Mouse (Mus musculus) lung, postnatal 10 days (tissue): ENCODE results near the gene Zfp286.

Source experiments
- DNase-seq: peaks from one replicate; pipeline ENCODE4 v3.0.0; 2021

Zfp286 gene

DNA sequence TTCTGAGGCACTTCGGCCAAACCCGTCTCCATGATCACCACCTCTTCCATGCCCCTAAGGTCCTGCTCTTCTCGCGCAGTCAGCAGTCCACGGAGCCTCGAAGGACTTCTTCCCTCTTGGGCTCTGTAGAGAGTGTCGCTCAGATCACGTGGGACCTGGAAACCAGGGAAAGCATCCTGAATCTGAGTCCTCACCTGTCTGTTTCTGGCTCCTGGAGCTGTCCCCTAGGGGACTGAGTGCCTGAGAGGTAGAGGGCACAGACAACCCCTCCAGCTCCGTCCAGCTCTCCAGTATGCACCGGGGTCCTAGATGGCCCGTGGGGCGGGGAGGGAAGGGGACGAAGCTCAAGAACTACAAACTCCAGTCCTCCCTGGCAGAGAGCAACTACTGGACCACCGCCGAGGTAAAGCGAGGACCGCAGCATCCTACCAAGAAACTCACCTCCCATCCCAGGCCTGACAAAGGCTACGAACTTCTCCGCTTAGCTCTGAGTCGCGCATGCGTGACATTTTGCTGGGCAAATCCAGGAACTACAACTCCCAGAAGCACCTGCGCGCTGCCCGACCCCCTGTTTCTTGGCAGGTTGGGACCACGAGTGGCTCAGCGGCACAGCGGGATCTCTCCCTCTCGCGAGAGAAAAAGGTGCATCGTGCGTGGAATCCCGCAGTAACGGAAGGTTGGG is at the start of gene Zfp286:
Gene Zfp286, minus strand, starts transcription at position 528 of the 682 bp plus-strand sequence.
- DNase-seq = peak; percentile 92

DNA sequence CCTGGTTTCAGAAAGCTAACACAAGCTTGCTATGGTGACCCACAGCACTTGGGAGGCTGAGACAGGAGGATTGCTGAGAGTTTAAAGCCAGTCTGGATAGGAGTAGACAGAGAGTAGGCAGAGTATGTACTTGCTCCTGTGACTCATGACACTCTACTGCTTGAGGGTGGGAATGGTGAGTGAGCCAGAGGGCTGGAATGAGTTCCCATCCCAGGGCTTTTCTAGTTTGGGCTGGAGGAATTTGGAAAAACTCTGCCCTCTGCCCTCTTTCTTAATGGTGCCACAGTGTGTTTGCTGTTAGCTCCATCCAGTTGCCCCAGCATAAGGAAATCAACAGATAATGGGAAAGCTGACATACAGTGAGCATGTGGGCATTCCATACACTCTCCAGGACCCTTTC is 42.6 kb upstream of the Zfp286 start:
- DNase-seq = no peak

DNA sequence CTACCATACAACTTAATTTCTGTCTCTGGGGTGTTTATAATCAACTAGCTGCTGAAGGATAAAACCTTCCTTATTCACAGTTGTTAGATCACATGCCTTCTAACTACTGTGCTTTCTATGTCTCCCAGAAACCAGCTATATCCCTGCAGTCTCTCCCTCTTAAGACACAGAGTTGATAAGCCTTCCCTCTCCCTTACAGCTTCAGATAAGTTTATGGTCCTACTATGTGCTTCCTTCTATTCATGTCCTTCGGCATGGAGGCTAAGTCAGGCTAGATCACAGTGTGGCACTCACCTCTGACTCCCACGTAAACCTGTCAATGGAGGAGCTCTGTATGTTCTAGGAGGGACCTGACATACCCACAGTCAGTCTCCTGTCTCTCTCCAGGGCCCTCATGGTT is 41.1 kb upstream of the Zfp286 start:
- no peak for DNase-seq

DNA sequence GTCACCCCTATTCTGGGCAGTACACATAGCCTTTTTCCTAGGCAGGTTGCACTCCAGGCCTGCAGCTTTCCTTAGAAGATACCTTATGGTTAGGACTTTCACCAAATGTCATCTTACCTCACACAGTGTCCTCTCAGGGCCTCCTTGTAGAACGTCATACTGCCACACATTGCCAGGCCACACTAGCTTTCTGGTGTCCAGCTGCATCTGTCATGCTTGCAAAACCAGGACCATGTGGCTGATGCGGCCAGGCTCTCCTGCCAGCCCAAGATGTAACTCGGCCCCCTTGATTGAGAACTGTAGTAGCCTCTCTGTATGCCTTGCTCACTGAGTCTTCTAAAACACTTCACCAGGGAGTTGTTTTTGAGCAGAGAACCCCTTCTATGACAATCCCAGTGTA is 38.6 kb upstream of the Zfp286 start:
- no peak for DNase-seq

DNA sequence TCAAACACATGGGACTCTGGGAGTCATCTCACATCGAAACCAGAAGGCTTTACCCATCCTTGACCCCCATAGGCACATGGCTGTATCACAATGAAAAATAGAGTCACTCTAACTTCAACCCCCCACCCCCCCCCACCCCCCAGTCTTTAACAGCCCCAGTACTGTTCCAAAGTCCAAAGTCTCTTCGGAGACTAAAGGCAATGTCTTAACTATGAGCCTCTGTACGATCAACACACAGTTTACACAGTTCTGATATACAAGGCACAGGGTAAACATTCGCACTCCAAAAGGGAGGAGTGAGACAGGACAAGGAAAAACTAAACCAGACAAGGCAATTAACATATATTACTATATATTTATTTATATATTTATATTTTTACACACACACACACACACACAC is 37.9 kb upstream of the Zfp286 start:
- no peak for DNase-seq

DNA sequence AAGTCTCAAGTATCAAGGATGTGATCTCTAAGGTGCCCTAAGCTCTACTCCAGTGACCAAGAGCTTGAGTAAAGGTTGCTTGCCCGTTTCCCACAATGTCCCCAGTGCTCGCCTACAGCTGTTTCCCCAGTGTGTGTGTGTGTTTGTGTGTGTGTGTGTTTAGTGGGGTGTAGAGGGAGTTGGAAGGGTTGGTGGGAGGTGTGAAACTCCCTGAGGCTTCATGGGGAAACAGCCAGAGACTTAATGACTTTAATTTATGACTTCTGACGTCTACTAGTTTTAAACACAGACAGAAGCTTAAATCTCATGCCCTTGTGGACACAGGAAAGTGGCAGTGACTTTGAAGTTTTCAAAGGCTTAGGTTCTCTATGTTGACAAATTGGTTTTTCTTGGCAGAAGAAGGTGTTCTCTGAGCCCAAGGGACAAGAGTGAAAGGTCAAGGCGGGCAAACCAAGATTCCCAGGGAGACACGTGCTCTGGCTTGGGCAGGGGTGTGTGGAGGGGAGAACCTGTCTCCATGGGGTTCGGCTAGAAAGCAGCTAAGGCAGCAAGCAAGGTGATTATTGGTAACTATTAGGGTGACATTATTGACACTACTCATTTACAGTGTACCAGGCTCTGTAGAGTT is 37.0 kb upstream of the Zfp286 start:
- DNase-seq = peak; percentile 21

DNA sequence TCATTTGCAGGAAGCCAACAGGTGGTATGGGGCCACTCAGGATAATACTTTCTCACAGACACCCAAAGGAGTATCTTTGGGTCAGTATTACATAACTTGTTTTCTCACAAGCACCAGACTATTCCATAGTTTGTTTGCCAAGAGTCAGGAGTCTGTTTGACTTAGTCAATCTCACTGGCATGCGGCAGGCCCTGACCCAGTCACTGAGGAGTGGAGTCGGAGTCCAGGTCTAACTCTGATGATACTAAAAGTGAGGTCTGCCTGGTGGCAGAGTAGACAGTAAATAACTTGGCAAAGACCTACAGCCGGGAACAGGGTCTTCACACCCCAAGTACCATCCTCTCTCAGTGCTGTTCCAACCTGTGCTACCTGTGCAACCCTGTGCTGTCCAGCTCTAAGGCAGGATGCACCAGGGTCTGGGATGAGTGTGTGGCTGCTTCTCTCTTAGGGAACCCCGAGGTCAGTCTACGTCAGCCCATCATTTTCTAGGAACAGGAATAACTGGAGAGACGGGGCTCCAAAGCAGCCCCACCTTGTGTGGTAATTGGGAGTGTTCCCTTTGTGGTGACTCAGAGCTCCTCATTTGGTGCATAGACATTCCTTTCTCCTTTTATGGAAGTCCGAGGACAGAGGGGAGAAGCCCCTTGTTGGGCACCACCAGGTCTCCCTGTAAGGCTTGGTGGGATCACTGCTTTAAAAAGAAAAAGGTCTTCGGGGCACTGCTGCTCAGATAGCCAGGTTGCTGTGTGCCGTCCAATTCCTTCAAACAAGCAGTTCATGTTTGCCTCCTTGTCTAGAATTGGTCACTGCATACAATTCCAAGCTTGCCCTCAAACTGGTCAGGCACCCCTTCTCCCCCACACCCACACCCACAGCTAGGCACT is 36.2 kb upstream of the Zfp286 start:
- DNase-seq = no peak

DNA sequence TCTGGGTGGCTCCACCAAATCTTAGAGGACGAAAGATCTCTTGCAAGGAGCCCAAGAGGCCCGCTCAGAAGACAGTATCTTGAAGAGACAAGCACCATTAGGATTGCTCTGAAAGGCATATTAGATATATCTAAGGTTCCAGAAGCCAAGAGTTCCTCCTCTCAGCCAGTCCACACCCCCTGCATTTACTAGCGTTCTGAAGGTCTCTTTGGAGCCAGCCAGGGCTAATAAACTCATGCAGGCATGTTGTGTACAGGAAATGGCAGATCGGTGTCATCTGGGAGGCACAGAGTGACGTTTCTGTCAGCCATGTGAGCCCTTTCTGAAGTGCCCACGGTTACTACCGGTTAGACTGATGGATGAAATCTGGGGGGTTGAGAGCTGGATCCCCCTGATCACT is 34.9 kb upstream of the Zfp286 start:
- DNase-seq = peak; percentile 22

DNA sequence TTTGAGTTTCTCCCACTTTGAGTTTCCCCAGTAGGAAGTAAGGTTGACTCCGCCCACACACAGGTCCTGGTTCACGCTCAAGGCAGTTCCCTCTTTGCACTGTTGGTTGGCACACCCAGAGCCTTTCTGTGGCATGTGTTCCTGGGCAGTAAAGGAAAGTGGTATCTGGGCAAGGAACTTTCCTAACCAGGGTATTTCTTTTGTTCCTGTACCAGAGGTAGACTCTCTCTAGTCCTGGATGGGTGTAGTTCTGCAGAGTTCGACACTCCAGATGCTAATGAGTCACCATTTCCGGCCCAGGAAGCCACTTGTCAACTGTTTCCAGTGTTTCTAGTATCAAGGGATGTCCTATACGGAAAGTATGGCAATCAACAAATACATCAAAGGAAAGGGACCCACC is 32.6 kb upstream of the Zfp286 start:
- DNase-seq = peak; percentile 60

DNA sequence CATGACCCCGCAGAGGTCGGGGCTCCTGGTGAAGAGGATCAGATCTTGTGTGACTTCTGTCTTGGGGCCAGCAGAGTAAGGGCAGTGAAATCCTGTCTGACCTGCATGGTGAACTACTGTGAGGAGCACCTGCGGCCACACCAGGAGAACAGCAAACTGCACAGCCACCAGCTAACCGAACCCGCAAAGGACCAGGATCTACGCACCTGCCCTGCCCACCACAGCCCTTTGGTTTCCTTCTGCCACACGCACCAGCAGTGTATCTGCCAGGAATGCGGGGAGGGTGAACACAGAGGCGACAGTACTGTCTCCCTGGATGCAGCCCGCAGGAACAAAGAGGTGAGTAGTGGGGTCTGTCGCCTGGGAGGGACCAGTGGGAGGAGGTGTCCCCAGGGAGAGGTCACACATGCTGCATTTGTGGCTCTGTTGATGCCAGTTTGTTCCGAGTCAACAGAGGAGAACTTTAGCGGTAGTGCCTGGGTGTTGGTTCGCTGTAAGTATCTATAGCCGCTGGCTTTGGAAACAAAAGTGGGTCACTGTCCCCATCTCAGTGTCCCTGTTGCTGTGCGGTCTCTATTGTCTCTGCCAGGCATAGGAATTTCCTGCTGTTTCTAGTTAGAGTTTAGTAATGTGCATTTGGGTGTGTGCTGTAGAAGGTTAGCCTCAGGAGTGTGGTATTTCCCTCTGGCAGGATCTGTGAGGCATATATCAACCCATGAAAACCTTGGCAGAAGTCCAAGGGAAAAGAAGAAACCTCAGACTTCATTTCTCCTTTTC is 31.6 kb upstream of the Zfp286 start:
- DNase-seq = peak; percentile 41

DNA sequence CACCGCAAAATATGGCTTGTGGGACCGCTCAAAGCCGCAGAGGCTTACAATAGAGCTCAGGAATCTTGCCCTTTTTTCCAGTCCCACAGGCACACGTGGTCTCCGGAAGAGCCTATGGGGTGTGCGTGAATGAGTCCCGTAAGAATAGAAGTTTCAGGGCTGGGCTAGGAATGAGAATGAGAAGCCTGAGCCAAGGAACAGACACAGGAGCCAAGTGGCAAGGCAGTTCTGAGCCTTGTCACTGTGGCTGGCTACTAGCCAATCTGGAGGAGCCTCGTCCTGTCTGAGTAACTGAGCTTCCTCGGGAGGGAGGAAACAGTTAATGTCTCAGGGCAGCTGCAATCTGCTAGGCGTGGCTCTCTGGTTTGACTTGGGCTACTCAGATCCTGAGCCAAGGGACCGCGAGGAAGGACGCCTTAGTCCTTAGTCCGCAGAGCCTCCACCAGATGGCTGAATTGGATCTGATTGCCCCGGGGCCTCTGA is 30.8 kb upstream of the Zfp286 start, which contains the start of gene Trim16:
Gene Trim16, plus strand, starts transcription at position 173 of the 483 bp plus-strand sequence.
- peak; percentile 93 for DNase-seq

DNA sequence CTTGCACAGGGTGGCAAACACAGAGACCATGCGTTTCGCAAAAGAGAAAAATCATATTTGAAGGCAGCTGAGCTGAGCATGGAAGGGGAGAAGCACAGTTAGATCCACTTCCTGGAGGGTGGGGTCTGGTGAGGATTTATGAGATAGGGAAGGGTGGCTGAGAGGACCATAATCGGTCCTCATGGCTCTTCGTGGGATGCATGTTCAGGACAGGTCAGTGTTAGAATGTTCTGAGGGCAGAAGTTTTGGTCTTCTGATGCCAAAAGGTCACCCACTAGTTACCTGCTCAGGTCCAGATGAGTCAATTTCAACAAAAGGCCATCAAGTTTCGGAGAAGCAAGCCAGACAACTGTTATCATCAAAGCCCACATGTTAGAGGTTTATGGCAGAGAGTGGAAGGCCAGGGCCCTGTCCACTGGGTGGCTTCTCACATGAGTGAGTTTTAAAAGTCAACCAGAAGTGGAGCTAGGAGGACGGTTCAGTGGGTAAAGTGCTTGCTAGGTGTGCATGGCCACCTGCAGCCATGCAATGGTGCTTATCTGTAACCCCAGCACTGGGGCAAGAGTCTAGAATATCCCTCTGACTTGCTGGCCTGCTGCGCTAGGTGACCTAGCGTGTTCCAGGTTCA is 29.9 kb upstream of the Zfp286 start:
- no peak for DNase-seq

DNA sequence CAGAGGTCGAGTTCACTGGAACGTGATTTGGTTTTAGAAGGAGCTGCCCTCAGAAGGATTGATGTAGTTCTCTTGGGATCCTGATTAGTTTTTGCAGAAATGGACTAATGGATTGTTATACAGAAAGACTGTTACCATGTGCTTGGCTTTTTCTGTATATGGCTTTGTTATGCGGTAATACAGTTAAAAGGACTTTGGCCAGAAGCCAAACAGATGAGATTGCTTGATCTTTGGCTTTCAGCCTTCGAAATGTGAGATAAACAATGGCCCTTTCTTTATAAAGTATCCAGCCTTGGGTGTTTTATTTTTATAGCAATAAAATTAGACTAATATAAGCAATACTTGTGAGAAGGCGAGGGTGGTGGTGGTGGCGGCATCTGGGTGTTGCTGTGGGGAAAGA is 27.3 kb upstream of the Zfp286 start:
- no peak for DNase-seq

DNA sequence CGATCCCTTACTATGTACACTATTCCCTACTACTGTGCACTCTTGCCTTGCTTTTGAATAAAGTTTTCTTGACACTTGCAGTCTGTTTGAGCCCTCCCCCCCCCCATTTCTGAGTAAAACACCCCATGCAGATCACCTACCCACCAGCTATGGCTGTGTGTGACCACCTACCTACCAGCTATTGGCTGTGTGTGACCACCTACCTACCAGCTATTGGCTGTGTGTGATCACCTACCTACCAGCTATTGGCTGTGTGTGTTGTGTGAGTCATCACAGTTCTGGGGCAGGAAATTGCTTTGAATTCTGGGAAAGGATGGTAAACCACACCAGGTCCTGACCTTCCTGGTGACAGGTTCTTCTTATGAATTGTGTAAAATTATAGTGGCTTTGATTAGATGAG is 26.2 kb upstream of the Zfp286 start:
- DNase-seq = no peak

DNA sequence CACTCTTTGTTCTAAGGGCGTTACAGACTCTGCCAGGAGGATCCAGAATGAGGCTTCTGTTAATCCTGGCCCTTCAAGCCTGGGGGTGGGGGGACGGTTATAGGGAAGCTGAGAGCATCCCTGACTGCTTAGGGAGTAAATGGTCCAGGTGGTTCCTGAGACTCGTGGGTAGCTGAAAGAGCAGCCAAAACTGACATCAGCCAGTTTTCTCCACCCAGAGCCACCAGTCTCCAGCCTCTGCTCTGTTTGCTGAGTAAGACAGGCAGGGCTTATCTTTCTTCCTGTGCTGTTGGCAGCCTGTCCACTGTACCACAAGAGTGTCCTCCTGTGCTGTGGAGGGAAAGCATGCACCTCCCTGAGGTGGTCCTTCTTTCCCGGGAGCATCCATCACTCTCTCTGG is 25.4 kb upstream of the Zfp286 start:
- no peak for DNase-seq

DNA sequence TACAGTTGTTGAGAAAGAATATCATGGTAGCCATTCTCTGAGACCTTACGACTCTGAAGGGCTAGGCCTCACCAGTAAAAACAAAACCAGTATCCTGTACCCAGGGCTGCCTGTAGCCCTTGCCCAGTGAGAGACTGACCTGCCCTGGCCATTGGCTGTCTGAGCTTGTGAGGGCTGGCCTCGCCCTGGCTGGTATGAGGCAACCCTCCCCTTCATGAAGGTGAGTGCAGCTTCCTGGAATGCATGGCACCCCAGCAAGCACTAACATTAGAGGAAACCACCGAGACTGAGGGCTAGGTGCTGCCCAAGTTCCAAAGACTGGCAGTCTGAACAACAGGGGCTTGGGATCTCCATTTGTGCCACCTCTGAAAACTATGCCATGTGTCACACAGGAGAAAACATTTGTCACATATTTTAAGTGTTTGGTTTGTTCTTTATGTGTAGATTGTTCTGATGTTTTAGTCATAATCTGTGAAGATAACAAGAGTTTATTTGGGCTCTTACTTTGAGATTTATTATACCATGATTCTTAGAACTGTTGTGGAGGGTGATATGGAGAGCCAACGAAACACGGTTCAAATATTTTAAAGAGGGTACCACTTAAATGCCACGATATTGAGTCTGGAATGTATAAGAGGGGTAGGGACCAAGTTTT is 24.8 kb upstream of the Zfp286 start:
- DNase-seq = peak; percentile 61

DNA sequence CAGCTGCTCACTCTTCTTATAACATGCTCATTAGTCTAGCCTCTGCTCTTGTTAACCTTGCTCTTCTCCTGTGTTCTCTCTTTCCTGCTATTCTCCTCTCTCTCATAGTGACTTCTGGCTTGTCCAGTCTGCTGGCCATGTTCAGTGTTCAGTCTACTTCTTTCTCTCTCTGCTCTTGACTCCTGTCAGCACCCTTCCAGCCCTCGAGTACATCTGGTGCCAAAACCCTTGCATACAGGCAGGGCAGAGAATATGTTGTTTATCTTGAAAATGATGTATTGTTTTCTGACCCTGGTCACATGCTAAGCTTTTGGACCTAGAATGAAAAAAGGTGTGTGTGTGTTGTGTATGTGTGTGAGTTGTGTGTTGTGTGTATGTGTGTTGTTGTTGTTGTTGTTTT is 24.2 kb upstream of the Zfp286 start:
- no peak for DNase-seq

DNA sequence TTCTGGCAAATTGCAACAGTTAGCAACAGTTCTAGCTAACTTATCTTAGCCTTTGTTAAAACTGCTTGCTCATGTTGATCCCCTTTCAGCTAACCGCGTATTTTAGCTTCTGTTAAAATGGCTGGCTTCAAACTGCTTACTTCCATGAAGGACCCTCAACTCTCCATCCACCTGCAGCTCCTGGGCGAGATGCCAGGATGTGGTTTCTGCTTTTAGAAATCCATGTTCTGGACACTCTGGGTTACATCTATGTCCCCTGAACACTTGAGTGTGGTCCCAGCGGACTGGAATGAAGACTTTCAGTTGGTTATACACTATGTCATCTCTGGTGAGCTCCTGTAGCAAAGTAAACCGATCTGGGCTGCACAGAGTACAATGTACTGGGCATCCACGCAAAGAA is 23.0 kb upstream of the Zfp286 start:
- no peak for DNase-seq

DNA sequence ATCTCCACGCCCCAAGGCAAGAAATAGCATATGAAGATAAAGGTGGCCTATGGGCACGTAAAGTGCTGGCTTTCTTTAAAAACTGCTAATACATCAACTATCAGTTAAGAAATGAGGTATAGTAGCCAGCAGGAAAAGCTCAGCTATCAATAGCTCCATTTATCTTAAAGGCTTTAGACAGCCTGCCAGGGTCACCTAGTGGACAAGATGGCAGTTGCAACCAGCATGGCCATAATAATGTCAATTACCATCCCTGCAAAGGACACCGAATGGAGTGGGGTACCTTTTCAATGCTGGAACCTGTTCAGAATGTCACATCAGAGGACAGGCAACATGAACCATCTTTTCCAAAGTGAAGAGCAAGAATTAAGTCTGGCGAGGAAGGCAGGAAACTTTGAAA is 19.9 kb upstream of the Zfp286 start:
- DNase-seq = peak; percentile 34

DNA sequence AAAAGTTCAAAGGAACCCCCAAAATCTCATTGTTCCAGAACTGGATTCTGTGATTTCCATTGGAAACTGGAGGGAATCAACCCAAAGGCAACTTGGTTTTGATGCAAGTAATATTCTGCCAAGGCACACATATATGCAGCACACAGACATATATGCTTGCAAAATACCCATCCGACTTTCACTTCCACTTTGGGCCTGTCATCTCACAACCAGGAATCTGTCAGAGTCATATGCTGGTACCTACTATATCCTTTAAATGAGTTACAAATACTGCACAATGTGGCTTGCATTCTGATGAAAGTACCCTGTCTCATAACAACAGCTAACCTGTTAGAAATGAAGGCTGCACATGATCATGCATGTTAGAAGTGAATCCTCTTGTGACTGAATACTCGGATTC is 18.7 kb upstream of the Zfp286 start:
- DNase-seq = no peak

DNA sequence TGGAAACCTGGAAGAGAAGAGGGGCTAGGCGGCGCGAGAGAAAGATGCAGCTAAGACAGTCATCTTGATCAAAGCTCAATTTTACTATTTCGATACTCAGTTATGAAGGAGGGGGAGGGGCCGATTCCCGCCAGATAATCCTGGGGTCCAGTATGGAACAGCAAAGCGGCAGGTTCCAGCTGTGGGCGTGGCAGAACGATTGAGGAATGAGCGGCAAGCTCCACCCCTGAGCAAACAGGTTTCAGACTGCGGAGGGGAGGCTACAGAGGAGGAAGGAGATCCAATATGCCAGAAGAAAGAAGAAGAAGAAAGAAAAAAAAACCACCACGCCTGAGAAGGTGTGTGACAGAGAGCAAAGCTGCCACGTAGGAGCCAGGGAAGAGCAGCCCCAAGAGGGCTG is 14.9 kb upstream of the Zfp286 start:
- no peak for DNase-seq

DNA sequence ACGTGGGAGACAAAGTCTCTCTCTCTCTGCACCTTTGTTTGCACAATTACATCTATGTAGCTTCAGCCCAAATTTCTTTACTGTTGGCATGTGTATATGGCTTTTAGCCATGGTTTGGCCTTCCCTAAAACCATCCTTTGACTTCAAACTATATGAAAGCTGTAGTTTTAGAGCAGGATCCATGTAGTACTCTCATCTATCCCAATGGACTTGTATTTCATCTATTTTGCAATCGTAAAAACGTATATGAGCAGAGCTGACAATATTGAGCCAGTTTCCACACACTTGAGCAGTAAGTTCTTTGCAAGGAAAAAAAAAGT is 315 bp upstream of the Zfp286 start:
- DNase-seq = no peak
